Mouse (Mus musculus) kidney, embryonic 15.5 days (tissue): Measurements from ENCODE around the gene Plekhh3. TPM values are rescaled to one million over a fixed set of nuclear protein-coding genes. Genes with fewer than 3 reads are reported as not detected.
A peak's percentile ranks its signal among the peaks of the same experiment; 100 is the strongest.

ENCODE experiments used
- ATAC-seq: fragments of 200-750 bp; cut with Nextera tagmentation; replicated peaks from 2 replicates; pipeline ENCODE4 v1.8.0; 2017; ENCODE audit warnings: moderate TSS enrichment; ENCODE audit not compliant: low FRiP score
- H3K27ac ChIP-seq: fragments of 300-500 bp; sonication (generic); 2 replicates; pipeline ENCODE4 v1.5.1; 2015; ENCODE audit warnings: mild to moderate bottlenecking, inconsistent platforms
- H3K27me3 ChIP-seq: fragments of 300-500 bp; sonication (generic); 2 replicates; pipeline ENCODE4 v1.6.1; 2015; ENCODE audit warnings: inconsistent platforms
- H3K36me3 ChIP-seq: fragments of 300-500 bp; sonication (generic); 2 replicates; pipeline ENCODE4 v1.6.1; 2015; ENCODE audit warnings: inconsistent platforms
- H3K4me1 ChIP-seq: fragments of 300-500 bp; sonication (generic); 2 replicates; pipeline ENCODE4 v1.6.1; 2015; ENCODE audit warnings: inconsistent platforms
- H3K4me2 ChIP-seq: fragments of 300-500 bp; sonication (generic); 2 replicates; pipeline ENCODE4 v1.6.1; 2015; ENCODE audit warnings: moderate library complexity, mild to moderate bottlenecking, inconsistent platforms
- H3K4me3 ChIP-seq: fragments of 300-500 bp; sonication (generic); replicated peaks from 2 replicates; pipeline ENCODE4 v1.5.1; 2015; ENCODE audit warnings: mild to moderate bottlenecking, inconsistent platforms
- H3K9ac ChIP-seq: fragments of 300-500 bp; sonication (generic); 2 replicates; pipeline ENCODE4 v1.6.1; 2015; ENCODE audit warnings: mild to moderate bottlenecking, inconsistent platforms
- H3K9me3 ChIP-seq: fragments of 300-500 bp; sonication (generic); replicated peaks from 2 replicates; pipeline ENCODE4 v1.6.1; 2016; ENCODE audit warnings: inconsistent platforms
- WGBS: fragments of 180-500 bp; shearing (Covaris S2); methylation state at CpG from one replicate; pipeline ENCODE4 v1.1.7; 2015; ENCODE audit warnings: mixed read lengths; 5-methylcytosine and 5-hydroxymethylcytosine counted together
- polyA plus RNA-seq: library from polyadenylated mRNA; unstranded; fragments of >200 nt; fragmentation: Nextera tagmentation; extraction: Ambion mirVana; gene quantifications from 2 replicates; pipeline ENCODE4 v1.2.1, GENCODE M21; 2015

The Plekhh3 gene
- 17.0 and 18.6 TPM in 2 replicates for polyA plus RNA-seq

GRCm38 (mm10) chr11:101170811-101171610, at the start of gene Plekhh3:
Gene Plekhh3, minus strand, starts transcription at chr11:101171351.
- Histone ChIP-seq H3K9ac (peak within 1 kb of the TSS; percentile 75), H3K9me3 (no peaks in the 10 kb centered on the region), H3K4me3 (peak within 1 kb of the TSS; percentile 75), H3K4me1 (peaks cover 84% of the 10 kb centered on the region), H3K27ac (peak within 1 kb of the TSS; percentile 97), H3K4me2 (peak within 1 kb of the TSS; percentile 94), H3K27me3 (peaks cover 41% of the 10 kb centered on the region), H3K36me3 (peaks cover 20% of the 10 kb centered on the region)
- under 1% methylated on average over 46 of the region's 50 CpGs for WGBS
- ATAC-seq, result peak; percentile 94

GRCm38 (mm10) chr11:101220853-101221252, 49.7 kb upstream of the Plekhh3 start:
- H3K4me3 ChIP-seq, result no peak overlapping the region
- H3K9ac ChIP-seq, result no peak overlapping the region
- peaks cover 25% of the 10 kb centered on the region for H3K36me3 ChIP-seq
- WGBS, result 13% methylated on average over 2 of the region's 2 CpGs
- no peaks in the 10 kb centered on the region for H3K27me3 ChIP-seq
- H3K4me2 ChIP-seq, result peak overlapping the region; percentile 2; the same call in 1 of the 2 replicates
- peaks cover 43% of the 10 kb centered on the region for H3K4me1 ChIP-seq
- no peaks in the 10 kb centered on the region for H3K9me3 ChIP-seq
- ATAC-seq, result no peak
- peak overlapping the region; percentile 71 for H3K27ac ChIP-seq

DNA sequence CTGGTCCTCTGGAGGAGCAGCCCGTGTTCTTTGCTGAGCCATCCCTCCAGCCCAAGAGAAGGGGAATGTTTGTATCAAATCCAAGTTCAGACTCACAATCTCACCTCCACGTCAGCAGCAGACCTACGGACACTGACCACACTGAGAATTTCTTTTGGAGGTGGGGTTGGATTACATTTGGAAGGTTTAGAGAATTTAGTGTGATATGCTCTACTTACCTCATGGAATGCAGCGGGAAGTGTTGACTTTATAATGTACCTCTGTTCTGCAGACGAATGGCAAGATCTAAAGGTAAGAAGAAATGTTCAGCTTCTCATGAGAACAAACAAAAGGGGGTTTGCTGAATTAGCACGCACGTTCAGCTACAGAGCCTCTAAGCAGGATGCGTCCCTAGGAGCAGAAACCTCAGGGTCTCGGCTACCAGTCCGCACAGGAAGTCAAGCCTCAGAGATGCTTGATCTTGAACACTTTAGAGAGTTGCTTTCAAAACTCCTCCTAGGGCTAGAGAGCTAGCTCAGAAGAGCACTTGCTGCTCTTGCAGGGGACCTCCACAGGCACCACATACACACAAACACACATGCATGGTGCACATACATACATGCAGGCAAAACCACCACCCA, 47.4 kb upstream of the Plekhh3 start:
- H3K4me1 ChIP-seq, result peaks cover 31% of the 10 kb centered on the region
- 0 out of 2 replicates have a peak overlapping the region, but pooled peaks have one; percentile 29 for H3K9ac ChIP-seq
- no peak overlapping the region for H3K4me3 ChIP-seq
- no peaks in the 10 kb centered on the region for H3K9me3 ChIP-seq
- ATAC-seq, result no peak
- H3K36me3 ChIP-seq, result peaks cover 47% of the 10 kb centered on the region
- H3K27me3 ChIP-seq, result no peaks in the 10 kb centered on the region
- H3K4me2 ChIP-seq, result peak overlapping the region; percentile 27; the same call in 1 of the 2 replicates
- WGBS, result 45% methylated on average over 10 of the region's 10 CpGs
- peak overlapping the region; percentile 83 for H3K27ac ChIP-seq

DNA sequence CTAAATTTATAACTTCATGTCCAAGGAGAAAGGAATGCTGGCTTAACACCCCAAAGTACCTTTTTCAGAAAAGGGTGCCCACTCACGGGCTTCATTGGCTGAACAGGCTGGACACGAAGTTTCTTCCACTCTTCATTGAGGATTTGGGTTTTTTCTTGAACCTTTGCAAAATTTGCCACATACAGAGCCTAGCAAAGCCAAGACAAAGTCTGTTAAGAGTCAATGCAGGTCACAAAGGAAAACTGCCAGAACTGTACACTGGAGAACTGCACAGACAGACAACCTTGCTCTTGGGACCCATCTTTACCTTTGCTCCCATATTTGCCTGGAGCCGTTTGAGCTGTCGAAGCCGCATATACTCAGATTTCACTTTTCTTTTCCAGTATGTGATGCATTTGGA, 45.8 kb upstream of the Plekhh3 start:
- Histone ChIP-seq H3K9ac (no peak overlapping the region), H3K9me3 (no peaks in the 10 kb centered on the region), H3K4me2 (no peak overlapping the region), H3K4me3 (no peak overlapping the region), H3K4me1 (peaks cover 31% of the 10 kb centered on the region), H3K36me3 (peaks cover 56% of the 10 kb centered on the region), H3K27ac (no peak overlapping the region), H3K27me3 (no peaks in the 10 kb centered on the region)
- WGBS, result 90% methylated on average over 5 of the region's 5 CpGs
- ATAC-seq, result no peak

DNA sequence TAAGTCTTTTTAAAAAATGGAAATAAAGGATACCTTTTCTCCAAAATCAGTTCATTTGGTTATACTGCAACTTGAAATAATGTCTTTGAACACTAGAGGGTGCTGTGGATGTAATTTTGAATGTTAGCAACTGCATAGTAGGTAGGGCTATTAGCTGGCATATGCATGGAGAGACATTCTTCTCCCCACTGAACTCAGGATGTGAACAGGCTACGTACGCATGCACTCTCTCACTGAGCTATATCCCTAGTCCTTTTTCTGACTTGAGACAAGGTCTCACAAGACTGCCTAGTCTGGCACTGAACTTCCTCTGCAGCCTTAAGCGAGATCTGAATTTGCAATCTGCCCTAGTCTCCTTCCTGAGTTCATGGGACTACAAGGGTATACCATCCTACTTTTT, 40.8 kb upstream of the Plekhh3 start:
- H3K4me2 ChIP-seq, result no peak overlapping the region
- 33% methylated on average over 3 of the region's 3 CpGs for WGBS
- ATAC-seq, result 0 out of 2 replicates have a peak, but pooled peaks have one; percentile 64
- H3K4me1 ChIP-seq, result no peaks in the 10 kb centered on the region
- H3K27me3 ChIP-seq, result no peaks in the 10 kb centered on the region
- no peak overlapping the region for H3K4me3 ChIP-seq
- H3K9me3 ChIP-seq, result no peaks in the 10 kb centered on the region
- H3K9ac ChIP-seq, result no peak overlapping the region
- peaks cover 86% of the 10 kb centered on the region for H3K36me3 ChIP-seq
- peak overlapping the region; percentile 58; the same call in 1 of the 2 replicates for H3K27ac ChIP-seq

- Histone ChIP-seq H3K27ac (no peak overlapping the region), H3K4me1 (no peaks in the 10 kb centered on the region), H3K4me3 (no peak overlapping the region), H3K36me3 (peaks cover 94% of the 10 kb centered on the region), H3K4me2 (no peak overlapping the region), H3K9me3 (no peaks in the 10 kb centered on the region), H3K27me3 (no peaks in the 10 kb centered on the region), H3K9ac (no peak overlapping the region)
- 11% methylated on average over 7 of the region's 7 CpGs for WGBS
- ATAC-seq, result no peak
Observed at GRCm38 (mm10) chr11:101200986-101201385, 29.8 kb upstream of the Plekhh3 start.

GRCm38 (mm10) chr11:101199555-101199954, 28.4 kb upstream of the Plekhh3 start:
- Histone ChIP-seq H3K4me1 (no peaks in the 10 kb centered on the region), H3K27ac (no peak overlapping the region), H3K27me3 (no peaks in the 10 kb centered on the region), H3K4me3 (no peak overlapping the region), H3K36me3 (peaks cover 94% of the 10 kb centered on the region), H3K9ac (no peak overlapping the region), H3K9me3 (no peaks in the 10 kb centered on the region), H3K4me2 (no peak overlapping the region)
- WGBS, result 87% methylated on average over 3 of the region's 3 CpGs
- ATAC-seq, result no peak

DNA sequence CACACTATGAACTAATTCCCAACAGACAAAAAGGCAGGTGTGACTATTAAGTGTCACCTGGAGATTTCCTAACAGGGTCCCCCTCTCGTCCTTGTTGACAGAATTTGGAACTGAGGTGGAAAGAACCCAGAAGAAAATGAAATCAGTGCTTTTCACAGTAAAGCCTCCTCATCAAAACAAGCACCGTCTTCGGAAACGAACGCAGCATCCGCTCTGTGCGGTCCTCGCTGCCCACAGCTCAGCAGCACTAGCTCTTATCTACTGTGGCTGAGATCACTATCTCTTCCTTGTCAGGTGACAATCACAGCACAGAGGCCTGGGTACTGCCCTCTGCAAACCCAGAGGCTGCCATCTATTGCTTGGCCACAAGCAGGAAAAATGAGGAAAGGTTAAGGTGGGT, 25.0 kb upstream of the Plekhh3 start:
- no peaks in the 10 kb centered on the region for H3K9me3 ChIP-seq
- H3K27me3 ChIP-seq, result no peaks in the 10 kb centered on the region
- peaks cover 88% of the 10 kb centered on the region for H3K36me3 ChIP-seq
- peaks cover 16% of the 10 kb centered on the region for H3K4me1 ChIP-seq
- H3K27ac ChIP-seq, result no peak overlapping the region
- ATAC-seq, result no peak
- H3K4me2 ChIP-seq, result no peak overlapping the region
- H3K4me3 ChIP-seq, result no peak overlapping the region
- H3K9ac ChIP-seq, result no peak overlapping the region
- WGBS, result 84% methylated on average over 8 of the region's 8 CpGs

DNA sequence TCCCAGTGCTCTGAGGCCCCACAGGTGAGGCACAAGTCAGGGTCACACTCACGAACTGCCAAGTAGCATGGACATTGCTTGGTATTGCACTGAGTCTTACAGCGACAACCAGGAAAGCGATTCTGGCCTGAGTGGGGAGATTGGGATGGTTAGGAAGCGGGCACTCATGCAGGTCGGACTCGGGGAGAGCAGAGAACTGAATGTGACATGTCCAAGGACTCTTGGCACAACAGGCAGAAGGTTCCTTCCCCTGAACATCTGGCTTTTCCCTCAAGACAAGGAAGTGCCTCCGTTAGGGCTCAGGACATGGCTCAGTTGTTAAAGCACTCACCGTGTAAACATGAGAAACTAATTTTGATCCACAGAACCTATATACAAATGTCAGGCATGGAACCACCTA, 24.4 kb upstream of the Plekhh3 start:
- peaks cover 22% of the 10 kb centered on the region for H3K4me1 ChIP-seq
- peaks cover 82% of the 10 kb centered on the region for H3K36me3 ChIP-seq
- no peak overlapping the region for H3K4me2 ChIP-seq
- H3K9ac ChIP-seq, result no peak overlapping the region
- H3K27ac ChIP-seq, result no peak overlapping the region
- no peak for ATAC-seq
- no peaks in the 10 kb centered on the region for H3K27me3 ChIP-seq
- H3K4me3 ChIP-seq, result no peak overlapping the region
- WGBS, result 88% methylated on average over 8 of the region's 8 CpGs
- no peaks in the 10 kb centered on the region for H3K9me3 ChIP-seq

GRCm38 (mm10) chr11:101195101-101195500, 23.9 kb upstream of the Plekhh3 start:
- no peak overlapping the region for H3K27ac ChIP-seq
- H3K4me2 ChIP-seq, result no peak overlapping the region
- peaks cover 27% of the 10 kb centered on the region for H3K4me1 ChIP-seq
- H3K4me3 ChIP-seq, result no peak overlapping the region
- peaks cover 78% of the 10 kb centered on the region for H3K36me3 ChIP-seq
- no peak for ATAC-seq
- no peak overlapping the region for H3K9ac ChIP-seq
- no peaks in the 10 kb centered on the region for H3K9me3 ChIP-seq
- no peaks in the 10 kb centered on the region for H3K27me3 ChIP-seq
- WGBS, result 75% methylated on average over 1 of the region's 1 CpGs

- H3K9me3 ChIP-seq, result no peaks in the 10 kb centered on the region
- H3K27me3 ChIP-seq, result no peaks in the 10 kb centered on the region
- WGBS, result 82% methylated on average over 6 of the region's 6 CpGs
- no peak overlapping the region for H3K4me2 ChIP-seq
- no peak overlapping the region for H3K4me3 ChIP-seq
- ATAC-seq, result no peak
- peaks cover 31% of the 10 kb centered on the region for H3K4me1 ChIP-seq
- H3K27ac ChIP-seq, result 0 out of 2 replicates have a peak overlapping the region, but pooled peaks have one; percentile 9
- peaks cover 73% of the 10 kb centered on the region for H3K36me3 ChIP-seq
- no peak overlapping the region for H3K9ac ChIP-seq
Observed at GRCm38 (mm10) chr11:101194643-101195042, 23.5 kb upstream of the Plekhh3 start.

DNA sequence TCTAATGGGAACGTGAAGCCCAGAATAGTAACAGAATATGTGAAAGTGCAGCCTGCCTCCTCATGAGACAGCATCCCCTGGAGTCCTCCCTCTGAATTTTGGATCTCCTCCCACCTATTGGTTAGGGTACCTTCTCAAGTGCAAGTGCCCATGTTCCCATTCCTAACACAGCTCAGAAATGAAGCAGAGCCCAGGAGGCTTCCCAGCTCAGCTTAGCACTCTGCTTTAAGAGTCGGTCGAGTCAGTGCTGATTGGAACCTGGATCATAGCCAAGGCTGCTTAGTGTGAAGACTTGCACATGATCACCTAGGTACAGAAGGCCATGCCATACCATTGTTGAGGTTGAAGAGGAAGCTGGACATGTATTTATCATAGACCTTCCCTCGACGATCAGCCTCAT, 23.0 kb upstream of the Plekhh3 start:
- no peaks in the 10 kb centered on the region for H3K9me3 ChIP-seq
- no peak overlapping the region for H3K4me3 ChIP-seq
- no peak overlapping the region for H3K9ac ChIP-seq
- H3K27me3 ChIP-seq, result no peaks in the 10 kb centered on the region
- peaks cover 68% of the 10 kb centered on the region for H3K36me3 ChIP-seq
- 75% methylated on average over 5 of the region's 5 CpGs for WGBS
- no peak for ATAC-seq
- peaks cover 36% of the 10 kb centered on the region for H3K4me1 ChIP-seq
- no peak overlapping the region for H3K4me2 ChIP-seq
- H3K27ac ChIP-seq, result no peak overlapping the region
